Mouse (Mus musculus): ENCODE measurements around the gene Dpp8.

DNA sequence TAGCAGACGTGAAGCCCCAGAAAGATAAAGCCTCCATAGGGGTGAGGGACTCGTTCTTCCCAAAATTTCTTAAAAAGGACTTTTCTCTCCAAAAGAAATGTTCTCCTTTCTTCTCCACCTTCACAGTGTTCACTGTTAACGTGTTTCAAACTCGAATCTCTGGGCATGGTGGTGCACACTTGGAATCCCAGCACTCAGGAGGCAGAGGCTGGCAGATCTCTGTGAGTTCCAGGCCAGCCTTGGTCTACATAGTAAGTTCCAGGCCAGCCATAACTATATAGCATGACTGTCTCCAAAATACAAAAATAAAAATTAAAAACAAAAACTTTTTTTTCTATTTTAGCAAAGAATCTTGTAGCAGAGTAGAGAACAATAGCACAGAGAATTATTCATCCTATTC, 12.1 kb upstream of the Dpp8 start:
- TF ChIP-seq POLR2A (IDR thresholded peaks at IDR 0.05; ENCODE audit: insufficient read depth, low read depth, low read length) (no peak), CTCF (IDR thresholded peaks at IDR 0.05; ENCODE audit: insufficient read depth, low read depth, low read length) (no peak)

Measured in olfactory bulb, adult 2 months (tissue).